Mouse (Mus musculus): ENCODE measurements around the gene Gm45799. TPM values are rescaled to one million over a fixed set of nuclear protein-coding genes. Genes with fewer than 3 reads are reported as not detected.

Gene Gm45799
- 10.6 TPM for total RNA-seq (2023)

DNA sequence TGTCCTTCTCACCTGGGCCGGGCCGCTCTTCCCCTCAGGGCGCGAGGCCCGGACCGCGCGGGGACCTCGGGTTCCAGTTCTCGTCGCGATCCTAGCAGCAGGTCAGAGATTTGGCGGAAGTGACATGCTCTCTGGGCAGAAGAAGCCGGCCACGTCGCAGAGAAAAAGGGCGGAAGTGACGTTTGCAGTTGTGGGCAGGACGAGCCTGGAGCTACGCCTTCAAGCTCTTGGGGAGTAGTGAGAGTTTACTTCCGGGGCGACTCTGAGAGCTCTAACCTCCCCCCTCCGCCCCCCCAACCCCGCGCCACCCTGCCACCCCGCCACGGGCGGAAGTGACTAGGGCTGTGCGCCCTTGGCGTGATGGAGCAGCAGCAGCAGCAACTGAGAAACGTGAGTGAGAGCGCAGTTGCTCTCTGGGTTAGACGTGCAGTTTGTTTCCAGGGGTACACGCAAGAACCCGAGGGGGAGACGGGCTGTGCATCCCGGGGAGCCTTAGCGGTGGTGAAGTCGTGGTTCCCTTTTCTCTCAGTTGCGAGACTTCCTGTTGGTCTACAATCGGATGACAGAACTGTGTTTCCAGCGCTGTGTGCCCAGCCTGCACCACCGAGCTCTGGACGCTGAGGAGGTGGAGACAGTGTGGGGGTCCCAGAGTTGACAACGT lies at the start of gene Gm45799, which contains the start of gene Arfip2:
Gm45799 (plus strand) TSS at position 320 of the 661 bp plus-strand sequence.
Arfip2 (minus strand) TSS at position 184 of the 661 bp plus-strand sequence.

DNA sequence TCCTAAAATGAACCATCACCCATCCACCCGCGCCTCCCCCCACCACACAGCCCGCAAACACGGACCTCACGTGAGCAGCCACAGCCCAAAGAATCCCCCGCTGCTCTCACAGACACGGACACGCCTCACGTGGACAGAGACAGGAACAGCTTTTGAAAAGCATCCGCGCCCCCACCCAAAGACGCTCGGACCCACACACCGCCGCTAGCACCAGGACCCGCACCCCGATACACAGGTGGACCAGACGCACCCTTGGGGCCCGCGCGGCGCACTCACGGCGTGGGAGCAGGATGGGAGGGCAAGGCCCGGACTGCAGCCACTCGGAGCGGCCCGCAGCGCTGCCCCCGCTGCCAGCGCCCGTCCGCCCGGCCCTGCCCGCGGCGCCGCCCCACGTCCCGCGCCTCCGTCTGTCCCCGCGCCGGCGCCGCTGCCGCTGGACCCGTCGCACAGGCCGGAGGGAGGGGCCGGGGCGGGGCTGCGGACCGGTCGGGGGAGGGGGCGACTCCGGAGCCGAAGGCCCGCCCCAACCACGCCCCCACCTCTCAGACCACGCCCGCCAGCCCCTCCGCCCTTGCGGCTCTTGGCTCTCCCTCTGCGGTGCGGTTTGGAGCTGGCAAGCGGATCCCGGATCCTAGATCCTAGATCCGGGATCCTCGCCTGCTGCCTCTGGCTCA lies 7.1 kb upstream of the Gm45799 start, which contains the start of gene Trim3:
Trim3 (minus strand) TSS at position 445 of the 674 bp plus-strand sequence.

DNA sequence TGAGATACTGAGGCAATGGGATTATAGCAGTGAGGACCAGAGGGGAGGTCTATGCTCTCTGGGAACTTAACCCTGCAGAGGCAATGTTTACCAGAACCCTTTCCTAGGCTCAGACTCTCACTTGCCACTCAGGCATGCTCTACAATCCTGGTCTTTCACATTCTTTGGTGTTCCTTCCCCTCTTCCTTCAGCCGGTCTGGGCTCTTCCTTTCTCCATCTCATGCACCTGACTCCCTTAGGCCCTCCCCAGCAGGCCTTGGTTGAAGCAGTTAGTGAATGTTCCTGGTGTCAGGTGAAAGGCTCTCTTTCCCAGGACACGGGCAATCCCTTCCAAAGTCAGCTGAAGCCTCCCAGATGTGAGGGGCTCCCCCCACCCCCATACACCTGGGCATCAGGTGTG lies 596 bp upstream of the Gm45799 start, which contains the start of gene Timm10b:
Timm10b (plus strand) TSS at position 301 of the 400 bp plus-strand sequence.

GRCm38 (mm10) chr7:105650639-105651435 lies 10.5 kb downstream of the Gm45799 start, which contains the start of gene Dnhd1:
Dnhd1 (plus strand) TSS chr7:105650827.

Other genes starting within 250 kb of the Gm45799 start
- gene Fam160a2, start 240.5 kb upstream of the Gm45799 start, total RNA-seq (2023), result 39.0 TPM
- gene Cnga4, start 236.0 kb upstream of the Gm45799 start, total RNA-seq (2023), result not detected
- not detected for gene Cckbr, start 214.8 kb upstream of the Gm45799 start, total RNA-seq (2023)
- gene Cavin3, start 158.3 kb upstream of the Gm45799 start, total RNA-seq (2023), result 0.59 TPM
- gene Smpd1, start 86.2 kb upstream of the Gm45799 start, total RNA-seq (2023), result 19.9 TPM
- gene Apbb1, start 58.9 kb upstream of the Gm45799 start, total RNA-seq (2023), result 1.4 TPM
- gene Hpx, start 40.4 kb upstream of the Gm45799 start, total RNA-seq (2023), result not detected
- 19.3 TPM for gene Trim3, start 7.0 kb upstream of the Gm45799 start, total RNA-seq (2023)
- 83.4 TPM for gene Timm10b, start 496 bp upstream of the Gm45799 start, total RNA-seq (2023)
- 34.6 TPM for gene Arfip2, start 136 bp upstream of the Gm45799 start, total RNA-seq (2023)
- gene Dnhd1, start 10.3 kb downstream of the Gm45799 start, total RNA-seq (2023), result 6.8 TPM
- 102 TPM for gene Ilk, start 96.0 kb downstream of the Gm45799 start, total RNA-seq (2023)
- gene Rrp8, start 96.8 kb downstream of the Gm45799 start, total RNA-seq (2023), result 31.7 TPM
- 203 TPM for gene Taf10, start 103.8 kb downstream of the Gm45799 start, total RNA-seq (2023)
- gene Tpp1, start 111.7 kb downstream of the Gm45799 start, total RNA-seq (2023), result 43.5 TPM
- 0.24 TPM for gene Dchs1, start 147.1 kb downstream of the Gm45799 start, total RNA-seq (2023)
- gene Mrpl17, start 170.5 kb downstream of the Gm45799 start, total RNA-seq (2023), result 56.7 TPM

All from CD4-positive naive resting alpha-beta T cell, adult 57 days (primary cell).